Mouse (Mus musculus) stomach, postnatal 0 days (tissue): ENCODE measurements at regions not wholly inside any gene's neighbourhood (a gene's known extent, or its start where the extent isn't known, plus 50 kb on each side); places are given as distances from the start of the nearest gene placed in this dataset.

Experiments used
- ATAC-seq: fragments of 200-750 bp; cut with Nextera tagmentation; 2 replicates; pipeline ENCODE4 v1.8.0; 2017; ENCODE audit not compliant: low FRiP score, low TSS enrichment
- DNase-seq: peaks from one replicate; pipeline ENCODE4 v3.0.0-alpha.2; 2016; ENCODE audit warnings: low spot score
- H3K27ac ChIP-seq: fragments of 300-500 bp; sonication (generic); replicated peaks from 2 replicates; pipeline ENCODE4 v1.5.1; 2014; ENCODE audit warnings: mild to moderate bottlenecking, control low read depth
- H3K27me3 ChIP-seq: fragments of 300-500 bp; sonication (generic); 2 replicates; pipeline ENCODE4 v1.6.1; 2014; ENCODE audit warnings: low read length; ENCODE audit not compliant: control insufficient read depth, insufficient read depth
- H3K36me3 ChIP-seq: fragments of 300-500 bp; sonication (generic); 2 replicates; pipeline ENCODE4 v1.6.1; 2014; ENCODE audit warnings: low read length, mixed read lengths; ENCODE audit not compliant: control insufficient read depth, insufficient read depth
- H3K4me1 ChIP-seq: fragments of 300-500 bp; sonication (generic); replicated peaks from 2 replicates; pipeline ENCODE4 v1.6.1; 2014; ENCODE audit warnings: antibody characterized with exemption; ENCODE audit not compliant: control insufficient read depth, insufficient read depth
- H3K4me2 ChIP-seq: fragments of 300-500 bp; sonication (generic); replicated peaks from 2 replicates; pipeline ENCODE4 v1.6.1; 2014; ENCODE audit warnings: low read depth, mild to moderate bottlenecking, control low read depth, moderate library complexity
- H3K4me3 ChIP-seq: fragments of 300-500 bp; sonication (generic); 2 replicates; pipeline ENCODE4 v1.5.1; 2014; ENCODE audit warnings: low read depth, low read length, control low read depth
- H3K9ac ChIP-seq: fragments of 300-500 bp; sonication (generic); 2 replicates; pipeline ENCODE4 v1.6.1; 2014; ENCODE audit warnings: mild to moderate bottlenecking, low read length, control low read depth, mixed read lengths
- H3K9me3 ChIP-seq: fragments of 300-500 bp; sonication (generic); 2 replicates; pipeline ENCODE4 v1.6.1; 2016; ENCODE audit warnings: low read length; ENCODE audit not compliant: control insufficient read depth
- CTCF ChIP-seq: IDR thresholded peaks from 2 replicates; pipeline ENCODE4 v1.5.1; 2016; ENCODE audit warnings: antibody characterized with exemption, low read depth, mild to moderate bottlenecking, moderate library complexity
- EP300 ChIP-seq: optimal IDR thresholded peaks from 2 replicates; pipeline ENCODE3; 2016; ENCODE audit warnings: antibody characterized with exemption
- WGBS: fragments of 180-500 bp; shearing (Covaris S2); extraction: QIAGEN DNeasy Blood & Tissue Kit; methylation state at CpG from one replicate; pipeline ENCODE4 v1.1.7; 2014; 5-methylcytosine and 5-hydroxymethylcytosine counted together

- DNase-seq: no peak
- WGBS: 34% methylated on average over 10 of the region's 10 CpGs
- Histone ChIP-seq H3K9ac (no peak overlapping the region), H3K4me2 (no peak overlapping the region), H3K36me3 (no peaks in the 10 kb centered on the region), H3K4me3 (no peak overlapping the region), H3K4me1 (no peaks in the 10 kb centered on the region), H3K27me3 (no peaks in the 10 kb centered on the region), H3K9me3 (no peaks in the 10 kb centered on the region), H3K27ac (no peak overlapping the region)
- TF ChIP-seq CTCF (no peak), EP300 (no peak)
- no peak for ATAC-seq
These were observed 319.3 kb downstream of the Sorl1 start for GRCm38 (mm10) chr9:41804711-41805331.

GRCm38 (mm10) chr9:41803680-41804460 is 320.2 kb downstream of the Sorl1 start:
- H3K27ac ChIP-seq: no peak overlapping the region
- H3K4me1 ChIP-seq: no peaks in the 10 kb centered on the region
- H3K4me2 ChIP-seq: no peak overlapping the region
- WGBS: 56% methylated on average over 11 of the region's 11 CpGs
- H3K27me3 ChIP-seq: no peaks in the 10 kb centered on the region
- ATAC-seq: no peak
- H3K4me3 ChIP-seq: no peak overlapping the region
- no peaks in the 10 kb centered on the region for H3K36me3 ChIP-seq
- H3K9ac ChIP-seq: no peak overlapping the region
- TF ChIP-seq CTCF: no peak
- no peak for TF ChIP-seq EP300
- no peaks in the 10 kb centered on the region for H3K9me3 ChIP-seq
- DNase-seq: no peak

- H3K4me2 ChIP-seq: no peak overlapping the region
- ATAC-seq (no peak), DNase-seq (no peak)
- H3K9ac ChIP-seq: no peak overlapping the region
- no peaks in the 10 kb centered on the region for H3K27me3 ChIP-seq
- no peaks in the 10 kb centered on the region for H3K4me1 ChIP-seq
- H3K36me3 ChIP-seq: no peaks in the 10 kb centered on the region
- WGBS: 47% methylated on average over 4 of the region's 4 CpGs
- no peaks in the 10 kb centered on the region for H3K9me3 ChIP-seq
- no peak for TF ChIP-seq EP300
- no peak for TF ChIP-seq CTCF
- no peak overlapping the region for H3K27ac ChIP-seq
- H3K4me3 ChIP-seq: no peak overlapping the region
These were observed 322.7 kb downstream of the Sorl1 start for GRCm38 (mm10) chr9:41801376-41801775.

GRCm38 (mm10) chr9:41792830-41793213 is 331.3 kb downstream of the Sorl1 start:
- 71% methylated on average over 6 of the region's 6 CpGs for WGBS

DNA sequence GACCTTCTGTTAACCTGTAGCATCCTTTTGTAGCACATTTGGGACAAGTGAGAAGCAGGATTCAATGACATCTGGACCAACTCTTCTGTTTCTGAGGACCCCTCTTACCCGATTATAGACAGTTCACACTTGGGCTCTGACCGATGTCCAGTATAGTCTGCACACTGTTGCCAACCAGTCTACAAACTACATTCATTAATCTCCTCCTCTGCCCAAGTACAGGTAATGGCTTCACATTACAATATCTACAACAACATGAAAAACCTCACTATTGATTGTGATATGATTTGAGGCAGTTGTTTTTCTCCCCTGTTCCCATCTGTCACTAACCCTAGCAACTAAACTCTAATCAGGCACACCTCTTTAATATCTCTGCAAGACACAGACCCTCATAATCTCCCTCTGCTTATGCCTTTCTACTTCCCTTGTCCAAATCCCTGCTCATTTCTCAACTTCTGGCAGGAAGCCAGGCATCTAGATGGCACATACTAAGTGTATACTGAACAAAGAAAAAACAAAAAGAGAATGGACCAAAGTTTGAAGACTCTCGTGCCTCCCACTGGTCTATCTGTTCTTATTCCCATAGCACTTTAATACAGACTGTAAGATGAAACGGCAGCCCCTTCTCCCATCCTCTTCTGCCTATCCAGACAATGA is 331.8 kb downstream of the Sorl1 start:
- 63% methylated on average over 4 of the region's 4 CpGs for WGBS
- H3K27ac ChIP-seq: no peak overlapping the region
- DNase-seq: no peak
- no peak overlapping the region for H3K4me2 ChIP-seq
- H3K36me3 ChIP-seq: no peaks in the 10 kb centered on the region
- no peak for ATAC-seq
- no peaks in the 10 kb centered on the region for H3K27me3 ChIP-seq
- no peak for TF ChIP-seq EP300
- H3K4me3 ChIP-seq: no peak overlapping the region
- H3K4me1 ChIP-seq: no peaks in the 10 kb centered on the region
- no peak overlapping the region for H3K9ac ChIP-seq
- H3K9me3 ChIP-seq: no peaks in the 10 kb centered on the region

More at GRCm38 (mm10) chr9:41792830-41793213, 331.3 kb downstream of the Sorl1 start:
- Histone ChIP-seq H3K9me3 (no peaks in the 10 kb centered on the region), H3K27ac (no peak overlapping the region), H3K4me3 (no peak overlapping the region), H3K4me2 (no peak overlapping the region), H3K9ac (no peak overlapping the region), H3K36me3 (no peaks in the 10 kb centered on the region), H3K4me1 (no peaks in the 10 kb centered on the region), H3K27me3 (no peaks in the 10 kb centered on the region)
- ATAC-seq: no peak
- TF ChIP-seq EP300 (no peak), CTCF (no peak)
- DNase-seq: no peak
